Mouse (Mus musculus): Measurements from ENCODE around the gene Gm572. TPM values are rescaled to one million over a fixed set of nuclear protein-coding genes. Genes with fewer than 3 reads are reported as not detected.

Gene Gm572
- polyA plus RNA-seq, 1 experiment from 2014 or later, result not detected

DNA sequence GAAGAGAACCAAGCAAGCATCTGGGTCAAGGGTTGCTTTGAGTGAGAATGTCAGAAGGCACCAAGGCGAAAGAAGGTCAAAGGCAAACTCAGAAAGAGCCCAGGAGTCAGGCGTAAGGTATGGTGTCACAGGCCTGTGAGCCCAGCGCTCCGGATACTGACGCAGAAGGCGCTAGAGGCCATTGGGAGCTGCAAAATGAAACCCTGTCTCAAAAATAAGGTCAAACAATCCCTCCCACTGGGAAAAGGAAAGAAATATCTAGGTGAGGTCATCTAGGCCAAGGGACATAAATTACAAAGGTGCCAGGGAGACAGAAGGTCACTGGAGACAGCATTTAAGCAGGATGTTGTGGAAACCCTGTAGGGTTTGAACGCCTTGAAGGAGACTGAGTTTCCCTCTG lies 35.0 kb downstream of the Gm572 start:
- DNase-seq (ENCODE audit: extremely low spot score, low spot score), result no peak
- WGBS, result 86% methylated on average over 7 of the region's 7 CpGs
- Histone ChIP-seq H3K4me3 (no peak overlapping the region), H3K4me1 (peaks cover 49% of the 10 kb centered on the region), H3K27me3 (ENCODE audit: poor library complexity, severe bottlenecking) (peaks cover 15% of the 10 kb centered on the region; the same call in 1 of the 2 replicates), H3K27ac (no peak overlapping the region), H3K9me3 (no peaks in the 10 kb centered on the region), H3K36me3 (replicated peaks) (no peaks in the 10 kb centered on the region)

DNA sequence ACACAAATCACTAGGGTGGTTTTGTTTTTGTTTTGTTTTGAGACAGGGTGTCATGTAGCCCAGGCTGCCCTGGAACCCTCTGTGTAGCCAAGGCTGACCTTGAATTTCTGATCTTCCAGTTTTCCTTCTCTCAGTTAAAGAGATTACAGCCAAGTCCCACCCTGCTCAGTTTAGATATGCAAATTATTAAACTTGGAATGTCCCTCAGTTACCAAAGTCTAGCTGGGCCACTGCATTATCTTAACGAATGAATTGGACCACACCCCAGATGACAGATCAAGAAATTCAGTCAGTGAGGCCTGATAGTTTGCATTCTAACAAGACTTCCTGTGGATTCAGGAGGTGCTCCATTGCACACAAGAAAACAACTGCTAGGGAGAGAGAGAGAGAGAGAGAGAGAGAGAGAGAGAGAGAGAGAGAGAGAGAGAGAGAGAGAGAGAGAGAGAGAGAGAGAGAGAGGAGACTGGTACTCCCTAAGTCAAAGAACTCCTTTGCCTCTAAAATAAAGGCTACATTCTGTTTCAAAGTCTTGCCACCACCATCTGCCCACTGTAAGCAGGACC lies 37.5 kb downstream of the Gm572 start:
- peaks cover 54% of the 10 kb centered on the region for H3K4me1 ChIP-seq
- H3K27me3 ChIP-seq (ENCODE audit: poor library complexity, severe bottlenecking), result peaks cover 24% of the 10 kb centered on the region

DNA sequence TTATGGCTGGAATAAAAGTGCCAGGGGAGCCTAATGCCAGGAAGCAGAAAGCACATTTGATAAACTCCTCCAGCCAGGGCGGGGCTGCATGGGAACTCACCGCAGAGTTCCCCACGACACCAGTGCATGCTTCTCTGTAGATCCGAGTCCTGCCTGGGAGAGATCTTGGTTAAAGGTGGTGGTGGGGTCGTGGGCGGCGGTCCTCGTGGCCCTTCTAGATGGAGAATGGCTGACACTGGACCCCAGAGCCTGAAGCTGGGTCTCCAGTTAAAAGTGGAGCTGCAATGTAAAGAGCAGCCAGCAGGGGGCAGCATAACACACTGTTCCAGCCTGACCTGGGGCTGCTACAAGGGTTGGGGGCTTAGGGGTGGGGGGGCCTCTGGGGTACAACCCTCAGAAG lies 38.3 kb downstream of the Gm572 start:
- H3K27me3 ChIP-seq (ENCODE audit: poor library complexity, severe bottlenecking), result peaks cover 28% of the 10 kb centered on the region
- H3K36me3 ChIP-seq (replicated peaks), result no peaks in the 10 kb centered on the region
- WGBS, result 22% methylated on average over 8 of the region's 8 CpGs
- peaks cover 54% of the 10 kb centered on the region for H3K4me1 ChIP-seq
- no peak overlapping the region for H3K4me3 ChIP-seq
- no peaks in the 10 kb centered on the region for H3K9me3 ChIP-seq
- H3K27ac ChIP-seq, result peak overlapping the region; percentile 25; the same call in 1 of the 2 replicates
- peak; percentile 80 for DNase-seq (ENCODE audit: extremely low spot score, low spot score)

More for the DNA sequence above, 37.5 kb downstream of the Gm572 start:
- Histone ChIP-seq H3K36me3 (replicated peaks) (no peaks in the 10 kb centered on the region), H3K27ac (no peak overlapping the region), H3K4me3 (no peak overlapping the region), H3K9me3 (no peaks in the 10 kb centered on the region)
- WGBS, result 91% methylated on average over 1 of the region's 1 CpGs
- DNase-seq (ENCODE audit: extremely low spot score, low spot score), result no peak

DNA sequence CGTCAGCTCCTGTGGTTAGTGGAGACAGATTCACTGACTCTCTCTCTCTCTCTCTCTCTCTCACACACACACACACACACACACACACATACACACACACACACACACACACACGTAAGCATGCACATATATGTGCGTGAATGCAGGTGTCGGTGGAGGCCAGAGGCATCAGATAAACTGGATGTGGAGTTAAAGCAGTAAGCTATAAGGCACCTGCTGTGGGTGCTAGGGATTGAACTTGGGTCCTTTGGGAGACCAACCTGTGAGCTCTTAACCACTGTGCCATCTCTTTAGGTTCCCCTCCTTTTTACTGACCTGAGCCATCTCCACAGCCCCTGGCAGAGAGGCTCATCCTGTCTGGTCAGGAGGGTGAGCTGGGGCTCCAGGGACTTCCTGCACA lies 39.8 kb downstream of the Gm572 start:
- peaks cover 35% of the 10 kb centered on the region for H3K27me3 ChIP-seq (ENCODE audit: poor library complexity, severe bottlenecking)
- H3K36me3 ChIP-seq (replicated peaks), result no peaks in the 10 kb centered on the region
- 90% methylated on average over 4 of the region's 4 CpGs for WGBS
- H3K4me3 ChIP-seq, result no peak overlapping the region
- H3K9me3 ChIP-seq, result no peaks in the 10 kb centered on the region
- DNase-seq (ENCODE audit: extremely low spot score, low spot score), result no peak
- peak overlapping the region; percentile 32; the same call in 1 of the 2 replicates for H3K27ac ChIP-seq
- H3K4me1 ChIP-seq, result peaks cover 58% of the 10 kb centered on the region

DNA sequence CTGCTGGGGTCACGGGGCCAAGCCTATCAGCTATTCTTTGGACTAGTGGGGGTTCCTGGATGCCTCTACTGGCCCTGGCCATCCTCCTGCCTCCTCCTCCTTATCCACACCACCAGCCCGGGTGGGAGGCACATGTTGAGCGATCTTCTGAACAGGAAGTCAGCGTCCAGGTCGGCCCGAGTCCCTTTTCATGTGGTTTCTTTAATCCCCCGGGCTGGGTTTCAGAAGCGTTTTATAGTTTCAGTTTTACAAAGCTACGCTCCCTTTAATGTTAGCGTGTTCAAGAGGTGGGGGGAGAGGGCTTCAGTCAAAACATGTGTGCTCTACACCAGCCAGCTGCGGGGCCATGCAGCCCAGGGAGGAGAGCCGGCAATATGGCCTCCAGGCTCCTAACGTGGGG lies 40.4 kb downstream of the Gm572 start:
- Histone ChIP-seq H3K27me3 (ENCODE audit: poor library complexity, severe bottlenecking) (peaks cover 40% of the 10 kb centered on the region), H3K36me3 (replicated peaks) (no peaks in the 10 kb centered on the region), H3K9me3 (no peaks in the 10 kb centered on the region), H3K4me1 (peaks cover 62% of the 10 kb centered on the region), H3K4me3 (no peak overlapping the region), H3K27ac (peak overlapping the region; percentile 32; the same call in 1 of the 2 replicates)
- 76% methylated on average over 13 of the region's 13 CpGs for WGBS
- no peak for DNase-seq (ENCODE audit: extremely low spot score, low spot score)

DNA sequence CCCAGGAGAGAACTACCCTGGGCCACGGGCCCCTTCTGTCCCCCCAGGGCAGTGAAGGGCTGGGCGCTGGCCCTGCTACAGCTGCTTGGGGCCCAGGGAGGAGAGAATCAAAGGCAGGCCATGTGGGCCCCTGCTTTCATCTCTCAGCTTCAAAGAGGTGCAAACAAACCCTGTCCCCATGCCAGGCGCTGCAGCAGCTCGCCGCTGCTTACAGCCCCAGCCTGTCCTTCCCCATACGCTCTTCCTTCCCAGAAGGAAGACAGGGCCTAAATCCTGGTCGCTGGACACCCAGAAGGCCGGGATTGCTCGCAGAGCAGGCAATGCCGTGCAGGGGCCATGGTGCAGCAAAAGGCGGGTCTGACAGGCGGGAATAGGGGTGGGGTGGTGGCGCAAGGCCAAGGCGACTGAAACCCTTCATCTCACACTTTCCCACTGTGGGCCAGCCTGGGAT lies 43.4 kb downstream of the Gm572 start:
- Histone ChIP-seq H3K4me1 (peaks cover 61% of the 10 kb centered on the region), H3K27me3 (ENCODE audit: poor library complexity, severe bottlenecking) (peaks cover 38% of the 10 kb centered on the region), H3K27ac (peak overlapping the region; percentile 74), H3K36me3 (replicated peaks) (no peaks in the 10 kb centered on the region), H3K9me3 (peaks cover 4% of the 10 kb centered on the region), H3K4me3 (no peak overlapping the region)
- DNase-seq (ENCODE audit: extremely low spot score, low spot score), result no peak
- WGBS, result 39% methylated on average over 14 of the region's 14 CpGs

DNA sequence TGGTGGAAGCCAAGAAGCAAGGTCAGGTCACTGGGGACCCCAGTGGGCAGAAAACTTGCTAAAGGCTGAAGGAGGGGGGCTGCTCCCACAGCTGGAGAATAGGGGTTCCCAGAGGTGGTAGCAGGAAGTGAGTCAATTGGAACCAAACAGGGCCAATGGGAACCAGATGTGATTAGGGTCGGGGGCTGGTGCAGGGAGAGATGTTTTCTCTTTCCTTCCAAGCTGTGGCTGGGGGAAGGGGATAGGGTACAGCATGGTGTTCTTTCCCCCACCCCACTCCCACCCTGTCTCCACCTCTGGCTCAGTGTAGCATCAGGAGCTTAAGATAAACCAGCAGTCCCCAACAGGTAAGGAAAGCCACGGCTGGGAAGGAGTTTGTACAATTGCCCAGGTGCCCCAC lies 45.0 kb downstream of the Gm572 start:
- H3K4me1 ChIP-seq, result peaks cover 49% of the 10 kb centered on the region
- H3K36me3 ChIP-seq (replicated peaks), result no peaks in the 10 kb centered on the region
- H3K27me3 ChIP-seq (ENCODE audit: poor library complexity, severe bottlenecking), result peaks cover 33% of the 10 kb centered on the region
- peak overlapping the region; percentile 27; the same call in 1 of the 2 replicates for H3K27ac ChIP-seq
- no peak overlapping the region for H3K4me3 ChIP-seq
- peaks cover 6% of the 10 kb centered on the region for H3K9me3 ChIP-seq
- 53% methylated on average over 2 of the region's 2 CpGs for WGBS
- DNase-seq (ENCODE audit: extremely low spot score, low spot score), result no peak

DNA sequence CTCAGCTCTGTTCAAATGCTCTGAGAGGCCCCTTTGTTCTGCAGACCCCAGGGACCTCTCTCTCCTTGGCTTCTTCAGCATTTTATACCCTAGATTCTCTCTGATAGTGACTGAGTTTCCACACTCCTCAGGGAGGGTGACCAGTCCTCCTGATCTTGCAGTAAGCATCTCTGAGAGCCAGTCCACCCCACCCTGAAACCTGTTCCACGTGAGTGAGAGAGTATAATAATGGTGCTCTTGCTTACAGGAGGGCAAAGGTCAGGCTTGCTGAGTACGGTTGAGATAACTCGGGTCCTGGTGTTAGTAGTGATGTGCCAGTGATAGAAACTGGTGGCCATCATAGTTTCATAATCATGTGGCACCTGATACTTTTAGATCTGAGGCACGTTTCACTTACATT lies 48.1 kb downstream of the Gm572 start:
- Histone ChIP-seq H3K27me3 (ENCODE audit: poor library complexity, severe bottlenecking) (peaks cover 17% of the 10 kb centered on the region), H3K4me3 (no peak overlapping the region), H3K4me1 (peaks cover 42% of the 10 kb centered on the region), H3K27ac (no peak overlapping the region), H3K9me3 (peaks cover 6% of the 10 kb centered on the region), H3K36me3 (replicated peaks) (no peaks in the 10 kb centered on the region)
- 86% methylated on average over 4 of the region's 4 CpGs for WGBS
- no peak for DNase-seq (ENCODE audit: extremely low spot score, low spot score)

DNA sequence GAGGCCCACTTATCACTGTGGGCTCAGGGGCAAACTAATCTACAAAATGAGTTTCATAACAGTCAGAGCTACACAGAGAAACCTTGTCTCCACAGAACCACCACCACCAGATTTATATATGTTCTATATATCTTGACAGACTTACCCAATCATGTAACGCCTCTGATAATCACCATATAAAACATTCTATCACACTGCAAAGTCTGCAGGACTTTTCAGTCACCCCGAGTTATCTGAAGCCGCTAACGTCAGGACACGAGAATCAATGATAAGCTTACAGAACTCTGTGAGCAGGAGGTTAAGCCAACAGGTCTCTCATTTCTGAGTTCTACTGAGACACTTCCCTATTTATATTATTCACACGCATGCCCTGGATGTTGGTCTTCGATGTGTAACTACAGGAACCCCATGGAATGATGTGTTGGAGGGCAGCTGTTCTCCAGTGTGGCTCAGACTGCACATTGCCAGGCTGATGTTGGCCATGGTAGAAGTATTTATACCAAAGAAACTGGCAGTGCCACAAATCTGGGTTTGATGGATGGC lies 50.4 kb downstream of the Gm572 start:
- Histone ChIP-seq H3K36me3 (replicated peaks) (no peaks in the 10 kb centered on the region), H3K4me3 (no peak overlapping the region), H3K4me1 (peaks cover 19% of the 10 kb centered on the region), H3K27ac (no peak overlapping the region), H3K9me3 (peaks cover 6% of the 10 kb centered on the region), H3K27me3 (ENCODE audit: poor library complexity, severe bottlenecking) (peaks cover 3% of the 10 kb centered on the region; the same call in 1 of the 2 replicates)
- DNase-seq (ENCODE audit: extremely low spot score, low spot score), result no peak
- 93% methylated on average over 7 of the region's 7 CpGs for WGBS

DNA sequence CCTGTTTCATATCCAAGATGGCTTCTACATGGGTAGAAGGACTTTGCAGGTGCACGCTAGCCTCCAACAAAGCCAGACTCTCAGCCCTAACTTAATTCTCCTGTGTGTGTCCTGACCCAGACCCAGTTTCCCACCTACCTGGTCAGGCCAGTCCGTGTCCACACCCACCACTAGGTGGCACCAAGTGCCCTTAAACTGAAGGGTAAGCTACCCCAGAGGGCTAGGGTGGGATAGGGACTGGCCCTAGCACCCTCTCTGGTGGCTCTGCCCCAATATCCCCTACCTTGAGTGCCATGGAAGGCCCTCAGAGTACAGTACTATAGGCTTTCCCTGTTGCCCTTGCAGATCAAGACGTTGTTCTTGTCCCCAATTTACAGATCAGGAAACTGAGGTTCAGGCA lies 61.6 kb downstream of the Gm572 start:
- Histone ChIP-seq H3K4me3 (no peak overlapping the region), H3K27ac (no peak overlapping the region), H3K9me3 (no peaks in the 10 kb centered on the region), H3K36me3 (replicated peaks) (no peaks in the 10 kb centered on the region), H3K27me3 (ENCODE audit: poor library complexity, severe bottlenecking) (peaks cover 54% of the 10 kb centered on the region), H3K4me1 (peaks cover 45% of the 10 kb centered on the region)
- no peak for DNase-seq (ENCODE audit: extremely low spot score, low spot score)
- 41% methylated on average over 3 of the region's 3 CpGs for WGBS

DNA sequence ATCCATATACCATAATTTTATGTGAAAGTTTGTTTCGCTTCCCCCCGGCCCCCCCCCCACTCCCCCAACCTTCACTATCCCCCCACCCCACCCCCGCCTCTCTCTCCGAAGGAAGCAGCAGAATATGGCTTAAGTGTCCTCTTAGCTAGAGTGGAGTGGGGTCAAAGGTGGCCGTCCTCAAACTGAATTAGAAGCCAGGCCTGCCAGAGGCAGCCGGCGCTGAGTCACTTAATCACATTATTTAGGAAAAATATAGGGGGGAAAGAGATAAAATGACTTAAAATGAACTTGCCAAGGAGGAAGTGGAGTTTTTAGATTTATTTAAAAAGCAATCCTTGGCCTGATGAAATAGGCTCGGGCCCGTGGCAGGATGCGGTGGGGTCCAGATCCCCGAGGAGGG lies 65.7 kb downstream of the Gm572 start:
- DNase-seq (ENCODE audit: extremely low spot score, low spot score), result no peak
- Histone ChIP-seq H3K4me1 (peaks cover 62% of the 10 kb centered on the region), H3K27ac (peak overlapping the region; percentile 72), H3K4me3 (no peak overlapping the region), H3K36me3 (replicated peaks) (no peaks in the 10 kb centered on the region), H3K27me3 (ENCODE audit: poor library complexity, severe bottlenecking) (peaks cover 63% of the 10 kb centered on the region), H3K9me3 (no peaks in the 10 kb centered on the region)
- 46% methylated on average over 11 of the region's 11 CpGs for WGBS

DNA sequence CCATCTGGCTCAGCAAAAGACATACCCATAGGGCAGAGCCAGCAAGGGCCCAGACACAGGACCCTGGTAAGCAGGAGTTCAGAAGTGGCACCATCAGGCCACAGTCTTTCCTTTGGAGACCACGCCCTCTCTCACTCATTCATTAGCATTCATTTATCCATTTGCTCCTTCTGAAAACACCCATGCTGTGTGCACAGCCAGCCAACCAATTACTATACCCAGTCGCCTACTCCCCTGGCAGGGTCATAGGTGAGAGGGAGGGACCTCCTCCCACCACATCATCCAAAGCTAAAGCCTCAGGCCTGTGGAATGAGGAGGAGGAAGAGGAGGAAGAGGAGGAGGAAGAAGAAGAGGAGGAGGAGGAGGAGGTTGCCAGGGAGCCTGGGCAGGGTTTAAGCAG lies 67.3 kb downstream of the Gm572 start:
- Histone ChIP-seq H3K4me1 (peaks cover 70% of the 10 kb centered on the region), H3K27me3 (ENCODE audit: poor library complexity, severe bottlenecking) (peaks cover 75% of the 10 kb centered on the region), H3K9me3 (no peaks in the 10 kb centered on the region), H3K36me3 (replicated peaks) (no peaks in the 10 kb centered on the region), H3K4me3 (no peak overlapping the region), H3K27ac (peak overlapping the region; percentile 72; the same call in 1 of the 2 replicates)
- no peak for DNase-seq (ENCODE audit: extremely low spot score, low spot score)
- 31% methylated on average over 2 of the region's 2 CpGs for WGBS

DNA sequence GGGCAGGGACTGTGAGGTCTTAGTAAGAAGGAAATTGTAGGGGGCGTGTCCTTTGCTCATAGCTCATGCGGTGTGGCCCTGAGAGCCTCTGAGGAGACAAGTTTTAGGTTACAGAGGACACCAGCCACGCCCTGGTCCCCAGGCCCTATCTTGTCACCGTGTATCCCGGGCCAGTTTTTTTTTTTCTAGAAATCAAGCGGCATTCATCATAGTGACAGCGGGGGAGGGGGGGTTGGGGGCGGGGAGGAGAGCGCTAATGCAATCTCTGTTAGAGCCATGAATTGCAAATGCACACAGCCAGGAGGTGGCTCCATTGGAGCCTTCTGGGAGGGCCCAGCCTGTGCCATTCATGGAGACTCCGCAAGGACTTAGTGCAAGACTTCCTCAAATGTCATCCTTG lies 68.2 kb downstream of the Gm572 start:
- peak overlapping the region; percentile 63 for H3K27ac ChIP-seq
- peaks cover 67% of the 10 kb centered on the region for H3K27me3 ChIP-seq (ENCODE audit: poor library complexity, severe bottlenecking)
- DNase-seq (ENCODE audit: extremely low spot score, low spot score), result no peak
- WGBS, result 3% methylated on average over 10 of the region's 10 CpGs
- peaks cover 70% of the 10 kb centered on the region for H3K4me1 ChIP-seq
- no peak overlapping the region for H3K4me3 ChIP-seq
- H3K9me3 ChIP-seq, result no peaks in the 10 kb centered on the region
- no peaks in the 10 kb centered on the region for H3K36me3 ChIP-seq (replicated peaks)

All from forebrain, embryonic 10.5 days (tissue).